Mouse (Mus musculus): Measurements from ENCODE around the gene Myo1d. TPM values are rescaled to one million over a fixed set of nuclear protein-coding genes. Genes with fewer than 3 reads are reported as not detected.

The Myo1d gene
- total and polyA plus RNA-seq, 3 experiments: 15.9 to 81.1 (median 41.7) TPM

DNA sequence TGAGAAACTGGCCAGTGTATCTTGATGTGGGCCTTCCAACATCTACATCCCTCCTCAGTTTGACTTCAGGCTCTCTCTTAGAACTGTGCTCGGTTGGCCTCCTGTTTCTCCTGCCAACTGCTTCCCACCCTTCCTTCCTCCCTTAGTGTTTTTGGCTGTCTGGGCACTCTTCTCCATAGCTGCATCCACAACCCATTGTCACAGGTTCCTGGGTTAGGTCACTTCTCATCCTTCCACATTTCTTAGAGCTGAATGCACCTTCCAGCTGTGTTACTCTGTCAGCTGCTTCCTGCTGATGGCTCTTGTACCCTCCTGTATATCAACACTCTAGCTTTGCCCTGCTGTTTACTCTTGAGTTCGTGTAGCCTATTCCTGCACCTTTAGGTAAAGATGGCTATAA is 64.7 kb downstream of the Myo1d start:
- DNase-seq (ENCODE audit: low read depth, low spot score): no peak
- peaks cover 0 to 31% of the 10 kb centered on the region in 2 experiments; a peak in 2 of 4 replicates for H3K36me3 ChIP-seq (ENCODE audit: control insufficient read depth in 1 of 2, insufficient read depth in 2 of 2, low read length in 2 of 2)
- H3K27ac ChIP-seq (ENCODE audit: control insufficient read depth, low read depth, low read length): no peak overlapping the region
- H3K9ac ChIP-seq (ENCODE audit: control insufficient read depth, low read depth, low read length, poor library complexity, severe bottlenecking): no peak overlapping the region
- H3K79me2 ChIP-seq (ENCODE audit: control insufficient read depth, insufficient read depth, low read length, poor library complexity): no peaks in the 10 kb centered on the region
- H3K27me3 ChIP-seq (ENCODE audit: control insufficient read depth in 1 of 2, insufficient read depth in 2 of 2, low read length in 2 of 2): no peaks in the 10 kb centered on the region
- H3K4me1 ChIP-seq (ENCODE audit: control insufficient read depth in 1 of 2, insufficient read depth in 2 of 2, low read length in 2 of 2): peaks cover 23 to 32% of the 10 kb centered on the region in 2 experiments
- H3K9me3 ChIP-seq (replicated peaks; ENCODE audit: insufficient read depth, low read length): no peaks in the 10 kb centered on the region
- no peak overlapping the region for H3K4me3 ChIP-seq (ENCODE audit: control insufficient read depth in 1 of 2, insufficient read depth in 1 of 2, low read depth in 2 of 2, low read length in 2 of 2)
- TF ChIP-seq USF2 (IDR thresholded peaks at IDR 0.05; ENCODE audit: borderline replicate concordance in 1 of 2, insufficient read depth in 1 of 2, low read depth in 1 of 2, low read length in 2 of 2) (no peak), MAX (IDR thresholded peaks at IDR 0.05; ENCODE audit: low read length) (no peak), ZKSCAN1 (IDR thresholded peaks at IDR 0.05; ENCODE audit: low read depth, low read length) (no peak), MAZ (IDR thresholded peaks at IDR 0.05; ENCODE audit: low read depth, low read length) (no peak), NELFE (IDR thresholded peaks at IDR 0.05; ENCODE audit: low read depth, low read length) (no peak), CHD2 (IDR thresholded peaks at IDR 0.05; ENCODE audit: low read length) (no peak), E2F4 (IDR thresholded peaks at IDR 0.05; ENCODE audit: borderline replicate concordance, low read depth, low read length) (no peak), POLR2AphosphoS5 (IDR thresholded peaks at IDR 0.05; ENCODE audit: borderline replicate concordance, low read depth, low read length) (no peak), GATA1 (IDR thresholded peaks at IDR 0.05; ENCODE audit: low read depth, low read length) (no peak), USF1 (IDR thresholded peaks at IDR 0.05; ENCODE audit: low read depth, low read length) (no peak), ZMIZ1 (IDR thresholded peaks at IDR 0.05; ENCODE audit: low read depth, low read length) (no peak), RCOR1 (IDR thresholded peaks at IDR 0.05; ENCODE audit: low read depth, low read length) (no peak)

DNA sequence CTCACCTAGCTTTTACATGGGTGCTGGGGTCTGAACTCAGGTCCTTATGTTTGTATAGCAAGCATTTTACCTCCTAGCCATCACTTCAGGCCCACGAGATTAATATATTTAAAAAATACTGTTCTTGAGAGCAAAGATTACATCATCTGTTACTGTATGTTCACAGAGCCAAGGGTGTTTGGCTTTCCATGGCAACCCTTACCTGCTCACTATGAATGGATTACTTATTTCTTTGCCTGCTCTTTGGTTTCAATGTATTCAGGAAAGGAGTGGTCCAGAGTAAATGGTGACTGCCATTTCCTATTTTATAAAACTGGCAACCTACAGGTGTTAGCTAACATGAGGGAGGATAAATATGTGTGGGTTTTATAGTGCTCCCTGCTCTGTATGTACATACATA is 66.1 kb downstream of the Myo1d start:
- Histone ChIP-seq H3K9ac (ENCODE audit: control insufficient read depth, low read depth, low read length, poor library complexity, severe bottlenecking) (no peak overlapping the region), H3K79me2 (ENCODE audit: control insufficient read depth, insufficient read depth, low read length, poor library complexity) (no peaks in the 10 kb centered on the region), H3K36me3 (ENCODE audit: control insufficient read depth in 1 of 2, insufficient read depth in 2 of 2, low read length in 2 of 2) (peaks cover 0 to 19% of the 10 kb centered on the region in 2 experiments; a peak in 2 of 4 replicates), H3K27ac (ENCODE audit: control insufficient read depth, low read depth, low read length) (no peak overlapping the region), H3K9me3 (replicated peaks; ENCODE audit: insufficient read depth, low read length) (no peaks in the 10 kb centered on the region), H3K4me3 (ENCODE audit: control insufficient read depth in 1 of 2, insufficient read depth in 1 of 2, low read depth in 2 of 2, low read length in 2 of 2) (no peak overlapping the region), H3K27me3 (ENCODE audit: control insufficient read depth in 1 of 2, insufficient read depth in 2 of 2, low read length in 2 of 2) (no peaks in the 10 kb centered on the region), H3K4me1 (ENCODE audit: control insufficient read depth in 1 of 2, insufficient read depth in 2 of 2, low read length in 2 of 2) (peaks cover 15 to 24% of the 10 kb centered on the region in 2 experiments)
- no peak for DNase-seq (ENCODE audit: low read depth, low spot score)
- TF ChIP-seq MAFK (IDR thresholded peaks at IDR 0.05; ENCODE audit: borderline replicate concordance, low read depth, low read length) (no peak), GABPA (IDR thresholded peaks at IDR 0.05; ENCODE audit: low read depth, low read length) (no peak), USF2 (IDR thresholded peaks at IDR 0.05; ENCODE audit: borderline replicate concordance in 1 of 2, insufficient read depth in 1 of 2, low read depth in 1 of 2, low read length in 2 of 2) (no peak)

DNA sequence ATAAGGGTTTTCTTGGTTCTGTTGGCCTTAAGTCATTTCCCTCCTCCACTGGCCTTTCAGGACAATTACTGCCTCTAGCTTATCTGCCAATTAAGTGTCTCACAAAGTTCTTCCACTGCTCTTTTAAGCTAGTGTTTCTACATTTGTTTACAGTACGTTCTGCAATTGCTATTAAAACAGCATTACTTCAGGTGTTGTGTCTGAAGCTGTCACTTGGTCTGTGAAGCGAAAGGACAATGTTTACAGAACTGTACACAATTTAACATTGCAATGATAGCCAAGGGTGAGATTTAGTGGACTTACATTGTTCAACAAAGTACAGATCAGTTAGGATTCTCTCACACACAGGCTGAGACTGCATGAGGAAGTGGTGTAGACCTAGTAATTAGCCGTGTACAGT is 67.6 kb downstream of the Myo1d start:
- Histone ChIP-seq H3K79me2 (ENCODE audit: control insufficient read depth, insufficient read depth, low read length, poor library complexity) (no peaks in the 10 kb centered on the region), H3K4me3 (ENCODE audit: control insufficient read depth in 1 of 2, insufficient read depth in 1 of 2, low read depth in 2 of 2, low read length in 2 of 2) (no peak overlapping the region), H3K27me3 (ENCODE audit: control insufficient read depth in 1 of 2, insufficient read depth in 2 of 2, low read length in 2 of 2) (no peaks in the 10 kb centered on the region), H3K27ac (ENCODE audit: control insufficient read depth, low read depth, low read length) (no peak overlapping the region), H3K4me1 (ENCODE audit: control insufficient read depth in 1 of 2, insufficient read depth in 2 of 2, low read length in 2 of 2) (peaks cover 17 to 19% of the 10 kb centered on the region in 2 experiments), H3K9ac (ENCODE audit: control insufficient read depth, low read depth, low read length, poor library complexity, severe bottlenecking) (no peak overlapping the region), H3K36me3 (ENCODE audit: control insufficient read depth in 1 of 2, insufficient read depth in 2 of 2, low read length in 2 of 2) (peaks cover 0 to 20% of the 10 kb centered on the region in 2 experiments; a peak in 2 of 4 replicates), H3K9me3 (replicated peaks; ENCODE audit: insufficient read depth, low read length) (no peaks in the 10 kb centered on the region)
- TF ChIP-seq KAT2A (conservative IDR thresholded peaks at IDR 0.05; ENCODE audit: low read depth, low read length) (no peak), EP300 (IDR thresholded peaks at IDR 0.05; ENCODE audit: low read depth in 1 of 2, low read length in 2 of 2) (peak in 1 of 2 experiments; percentile 28; a peak in 1 of 4 replicates)
- DNase-seq (ENCODE audit: low read depth, low spot score): no peak

Data from MEL (cell line).